Mouse (Mus musculus) olfactory bulb, adult 2 months (tissue): ENCODE data around the gene Cx3cr1.

Experiments
- CTCF ChIP-seq: fragments of 200-500 bp; IDR thresholded peaks from 2 replicates; pipeline ENCODE4 v1.5.1; 2012; ENCODE audit warnings: low read depth, mild to moderate bottlenecking, low read length, moderate library complexity; ENCODE audit not compliant: insufficient read depth
- POLR2A ChIP-seq: fragments of 200-500 bp; IDR thresholded peaks from 2 replicates; pipeline ENCODE4 v1.6.1; 2012; ENCODE audit warnings: mild to moderate bottlenecking, low read depth, low read length, moderate library complexity; ENCODE audit not compliant: insufficient read depth

- no peak for TF ChIP-seq CTCF
- no peak for TF ChIP-seq POLR2A
These were observed 46.4 kb downstream of the Cx3cr1 start, which contains the start of gene Xirp1 for GRCm38 (mm10) chr9:120023086-120023811.
